Mouse (Mus musculus) c-Kit-positive CD71-positive TER-119-negative erythroid progenitor cells, embryonic 14.5 days (primary cell): ENCODE data around the gene Zfp740.
"Not testable (repeated sequence)": the region's sequence is repeated elsewhere in the genome, so short reads cannot be mapped to it uniquely, and the experiment has no call there.

Source experiments
- DNase-seq: peaks from one replicate; pipeline ENCODE4 v3.0.0-alpha.2; 2013; ENCODE audit warnings: low read depth

The Zfp740 gene

DNA sequence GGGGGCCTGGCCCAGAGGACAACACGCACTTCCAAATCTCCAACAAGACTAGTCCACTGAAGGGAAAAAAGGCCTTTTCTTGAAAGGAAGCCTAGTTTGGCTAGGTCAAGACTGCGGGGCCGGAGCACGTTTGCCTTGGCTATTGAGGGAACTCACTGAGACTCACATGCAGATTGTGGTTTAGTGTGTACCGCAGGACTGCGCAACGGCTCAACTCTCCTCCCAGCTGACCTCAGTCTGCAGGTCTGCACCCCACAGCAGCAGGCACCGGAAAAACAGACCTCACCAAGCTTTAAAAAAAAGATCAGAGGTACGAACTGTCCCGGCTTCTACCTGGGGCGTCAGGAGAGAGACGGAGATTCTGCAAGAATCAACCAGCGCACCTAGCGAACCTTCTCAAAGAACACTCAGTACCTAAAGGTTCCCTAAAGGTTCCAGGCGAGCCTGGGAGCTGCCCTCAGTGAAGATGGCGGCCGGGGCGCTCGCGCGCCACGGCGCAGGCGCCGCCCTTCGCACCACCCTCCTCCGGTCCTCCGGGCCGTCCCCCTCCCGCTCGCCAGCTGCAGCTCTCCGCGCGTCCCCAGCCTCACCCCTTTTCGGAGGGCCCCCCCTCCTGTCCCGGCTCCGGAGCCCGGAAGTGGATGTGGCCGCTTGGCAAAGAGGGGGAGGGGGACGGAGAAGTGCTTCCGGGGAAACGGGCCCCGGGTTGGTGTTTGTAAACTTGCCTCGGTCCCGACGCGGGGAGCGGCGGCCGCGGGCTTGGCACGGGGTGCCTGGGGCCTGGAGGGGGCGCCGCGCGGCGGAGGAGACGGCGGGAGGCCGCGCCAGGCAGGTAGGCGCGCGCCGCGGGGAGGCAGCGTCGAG, at the start of gene Zfp740:
Zfp740 (plus strand) TSS at position 279 of the 864 bp plus-strand sequence.
- peak; percentile 87 for DNase-seq

DNA sequence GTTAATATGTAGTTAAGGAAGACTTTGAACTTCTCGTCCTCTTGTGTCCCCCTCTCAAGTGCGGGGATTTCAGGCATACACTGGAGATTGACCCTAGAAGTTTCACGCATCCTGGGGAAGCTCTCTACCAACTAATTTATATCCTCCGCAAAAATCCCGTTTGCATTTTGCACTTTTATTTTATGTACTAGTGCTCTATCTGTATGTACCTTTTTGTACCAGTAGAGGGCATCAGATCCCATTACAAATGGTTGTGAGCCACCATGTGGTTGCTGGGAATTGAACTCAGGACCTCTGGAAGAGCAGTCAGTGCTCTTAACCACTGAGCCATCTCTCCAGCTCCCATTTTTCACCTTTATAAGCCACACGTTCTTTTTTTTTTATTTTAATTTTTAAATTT, 48.0 kb upstream of the Zfp740 start:
- not testable (repeated sequence) for DNase-seq

- DNase-seq, result no peak
Observed at GRCm38 (mm10) chr15:102156836-102157235, 46.2 kb upstream of the Zfp740 start.

- DNase-seq, result no peak
Observed at GRCm38 (mm10) chr15:102160415-102161060, 42.5 kb upstream of the Zfp740 start.

DNA sequence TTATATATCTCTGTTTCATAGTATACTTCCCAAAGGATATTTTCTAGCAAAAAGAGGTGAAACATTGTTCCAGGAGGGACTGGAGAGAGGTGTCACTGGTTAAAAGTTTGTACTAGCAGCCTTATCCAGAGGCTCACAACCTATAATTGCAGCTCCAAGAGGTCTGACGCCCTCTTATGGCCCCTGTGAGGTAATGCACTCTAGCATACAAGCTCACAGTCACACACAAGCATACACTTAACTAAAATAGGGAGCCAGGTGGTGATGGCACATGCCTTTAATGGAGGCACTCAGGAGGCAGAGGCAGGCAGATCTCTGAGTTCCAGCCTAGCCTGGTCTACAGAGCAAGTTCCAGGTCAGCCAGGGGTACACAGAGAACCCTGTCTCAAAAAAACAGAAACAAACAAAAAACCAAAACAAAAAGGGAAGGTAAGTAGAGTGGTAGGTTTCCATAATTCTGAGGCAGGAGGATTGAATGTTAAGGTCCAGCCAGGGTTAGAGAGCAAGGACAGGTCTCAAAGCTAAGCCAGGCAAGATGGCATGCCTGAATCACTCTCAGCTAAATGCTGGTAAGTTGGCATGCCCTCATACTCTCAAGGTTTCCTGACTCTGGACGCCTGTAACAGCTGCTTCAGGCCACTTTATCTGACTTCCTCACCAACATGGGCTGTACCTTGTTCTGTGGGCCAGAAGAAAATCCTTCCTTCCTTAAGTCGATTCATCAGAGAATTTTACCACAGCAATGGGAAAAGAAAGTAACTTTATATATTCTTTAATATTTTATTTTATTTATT, 39.0 kb upstream of the Zfp740 start:
- DNase-seq, result no peak

GRCm38 (mm10) chr15:102165468-102166100, 37.5 kb upstream of the Zfp740 start:
- no peak for DNase-seq

DNA sequence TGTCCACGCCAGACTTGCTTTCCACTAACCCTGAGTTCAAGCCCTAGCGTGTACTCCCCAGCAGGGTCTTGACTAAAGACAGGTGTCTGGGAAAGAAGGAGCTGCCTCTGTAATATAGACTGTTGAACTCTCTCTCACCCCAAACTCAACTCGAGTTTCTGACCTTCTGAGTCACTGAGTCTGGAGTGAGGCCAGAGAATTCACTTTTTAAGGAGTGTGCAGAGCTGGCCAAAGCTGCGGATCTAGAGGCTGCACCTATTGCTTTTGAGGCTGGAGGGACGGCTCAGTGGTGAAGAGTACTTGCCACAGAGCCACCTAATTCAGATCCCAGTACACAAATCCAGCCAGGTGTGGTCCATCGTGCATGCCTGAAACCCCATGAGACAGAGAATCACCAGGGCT, 35.4 kb upstream of the Zfp740 start:
- DNase-seq, result no peak

- no peak for DNase-seq
Observed at GRCm38 (mm10) chr15:102169064-102169463, 34.0 kb upstream of the Zfp740 start.

GRCm38 (mm10) chr15:102173581-102173980, 29.5 kb upstream of the Zfp740 start:
- DNase-seq, result no peak

DNA sequence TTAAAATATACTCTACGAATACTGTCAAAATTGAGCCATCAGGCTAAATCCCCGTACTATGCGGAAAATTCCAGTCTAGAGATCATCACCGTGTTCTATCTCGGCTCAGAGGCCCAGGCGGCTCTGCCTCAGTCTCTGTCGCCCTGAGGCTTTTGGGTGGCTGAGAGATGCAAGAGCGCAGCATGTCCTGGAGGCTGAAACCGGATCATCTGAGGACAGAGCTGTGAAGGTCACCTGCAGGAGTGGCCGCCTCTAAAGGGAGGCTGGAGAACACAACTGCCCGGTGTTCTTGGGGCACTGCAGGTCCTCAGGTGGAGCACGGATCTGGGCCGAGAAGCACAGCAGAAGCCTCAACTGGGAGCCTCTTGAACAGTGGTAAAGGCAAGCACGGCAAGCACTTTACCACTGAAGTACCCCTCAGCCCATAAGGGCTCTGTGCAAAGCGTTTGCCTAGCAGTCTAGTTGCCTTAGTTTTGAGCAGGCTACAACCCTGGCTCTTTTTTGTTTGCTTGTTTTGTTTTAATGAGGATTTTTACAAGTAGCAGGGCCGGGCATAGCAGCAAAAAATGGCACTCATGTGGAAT, 27.2 kb upstream of the Zfp740 start:
- no peak for DNase-seq

DNA sequence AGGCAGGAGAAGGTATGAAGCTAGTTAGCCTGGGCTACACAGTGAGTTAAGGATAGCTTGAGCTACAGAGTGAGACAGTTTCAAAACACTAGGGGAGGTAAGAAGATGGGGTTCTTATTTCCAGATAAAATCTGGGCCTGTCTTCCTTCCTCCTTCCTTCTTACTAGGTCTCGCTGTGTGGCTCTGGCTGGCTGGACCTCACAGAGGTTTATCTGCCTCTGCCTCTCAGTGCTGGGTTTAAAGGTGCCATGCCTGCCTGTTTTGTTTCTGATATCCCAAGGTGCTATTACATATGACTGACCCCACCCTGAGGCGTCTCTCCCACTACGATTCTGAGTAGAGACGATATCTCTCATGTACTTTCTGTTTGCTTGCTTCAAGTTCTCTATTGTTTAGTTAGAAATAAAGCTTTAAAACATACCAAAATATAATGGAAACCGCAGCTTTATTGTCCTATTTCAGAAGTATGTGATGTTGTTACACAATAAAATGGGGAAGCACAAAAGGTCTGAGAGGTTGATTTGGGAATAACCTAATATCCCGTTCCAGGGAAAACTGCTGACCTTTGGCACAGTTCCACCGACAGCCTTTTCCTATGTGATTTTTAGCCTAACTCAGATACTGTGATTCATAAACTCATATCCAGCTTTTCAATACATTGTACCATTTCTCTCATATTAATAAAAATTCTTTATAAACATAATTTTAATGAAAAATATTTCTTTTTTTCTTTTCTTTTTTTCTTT, 26.3 kb upstream of the Zfp740 start:
- DNase-seq, result peak; percentile 35

GRCm38 (mm10) chr15:102177417-102177816, 25.6 kb upstream of the Zfp740 start:
- DNase-seq, result no peak

- DNase-seq, result peak; percentile 67
Observed at GRCm38 (mm10) chr15:102178279-102178678, 24.8 kb upstream of the Zfp740 start.

- no peak for DNase-seq
Observed at GRCm38 (mm10) chr15:102179106-102179505, 23.9 kb upstream of the Zfp740 start.

DNA sequence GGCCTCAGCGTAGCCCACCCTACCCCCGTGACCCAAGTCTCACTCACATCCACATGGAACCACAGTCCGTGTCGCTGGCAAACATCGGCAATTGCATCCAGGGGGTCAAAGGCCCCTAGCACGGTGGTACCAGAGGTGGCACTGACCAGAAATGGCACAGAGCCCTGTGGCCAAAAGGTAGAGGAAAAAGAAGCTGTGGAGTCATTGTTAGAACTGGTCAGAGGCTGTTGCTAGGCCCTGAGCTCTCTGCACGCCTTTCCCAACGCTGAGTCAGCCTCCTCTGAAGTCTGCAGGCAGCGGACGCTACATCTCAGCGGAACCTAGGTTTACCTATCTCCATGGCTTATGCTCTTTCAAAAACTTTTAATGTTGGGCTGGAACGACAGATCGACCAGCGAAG, 23.1 kb upstream of the Zfp740 start:
- DNase-seq, result no peak

GRCm38 (mm10) chr15:102183076-102183475, 20.0 kb upstream of the Zfp740 start:
- DNase-seq, result no peak

- DNase-seq, result no peak
Observed at GRCm38 (mm10) chr15:102186239-102186638, 16.8 kb upstream of the Zfp740 start.

DNA sequence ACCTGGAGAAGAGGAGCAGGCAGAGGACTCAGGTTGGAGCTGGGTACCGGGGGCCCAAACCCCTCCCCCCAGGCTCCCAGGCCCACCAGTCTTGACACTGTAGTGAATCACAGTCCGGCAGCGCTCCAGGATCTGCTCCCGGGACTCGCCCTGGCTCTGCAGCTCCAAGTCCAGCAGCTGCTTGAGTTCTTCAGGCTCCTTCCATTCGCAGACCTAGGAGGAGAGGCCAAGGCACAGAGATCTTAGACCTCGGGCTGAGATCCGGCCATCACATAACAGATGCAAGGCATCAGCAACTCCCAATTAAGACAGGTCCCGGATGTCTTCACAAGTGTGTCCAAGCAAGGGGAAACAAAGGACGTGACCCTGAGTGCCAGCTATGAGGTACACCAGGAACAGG, 15.0 kb upstream of the Zfp740 start:
- no peak for DNase-seq

- no peak for DNase-seq
Observed at GRCm38 (mm10) chr15:102188883-102189282, 14.2 kb upstream of the Zfp740 start.

GRCm38 (mm10) chr15:102191699-102192098, 11.3 kb upstream of the Zfp740 start:
- DNase-seq, result no peak

GRCm38 (mm10) chr15:102192271-102192812, 10.7 kb upstream of the Zfp740 start:
- no peak for DNase-seq
